Mouse (Mus musculus) left cerebral cortex, postnatal 14 days (tissue): Measurements from ENCODE around the gene Gm45234. TPM values are rescaled to one million over a fixed set of nuclear protein-coding genes. Genes with fewer than 3 reads are reported as not detected.
A peak's percentile ranks its signal among the peaks of the same experiment; 100 is the strongest.

Experiments used
- DNase-seq, 2 experiments: peaks; one replicate each; pipeline ENCODE4 v3.0.0; 2021 to 2022; ENCODE audit warnings: low spot score in 2 of 2, mixed read lengths in 1 of 2
- intact Hi-C: fragments of 180-260 bp; cut with DNase I; formaldehyde crosslinking; loops from one replicate; pipeline ENCODE4 v1.15.1; 2025
- total RNA-seq, 2 experiments: library from RNA; stranded (reverse); gene quantifications; 2 replicates each; pipeline ENCODE4 v1.2.3; 2021

Gm45234 gene
- total RNA-seq, 2 experiments from 2014 or later = not detected

GRCm38 (mm10) chr6:124718703-124719102, 37.1 kb downstream of the Gm45234 start:
- no peak for DNase-seq
- intact Hi-C loops = no loop called here

- intact Hi-C loops = no loop called here
- DNase-seq = no peak
Observed at GRCm38 (mm10) chr6:124717968-124718367, 37.9 kb downstream of the Gm45234 start.

GRCm38 (mm10) chr6:124716864-124717490, 38.8 kb downstream of the Gm45234 start:
- peak in 1 of 2 experiments; percentile 44 for DNase-seq
- intact Hi-C loops = no loop called here

GRCm38 (mm10) chr6:124712918-124713317, 42.9 kb downstream of the Gm45234 start:
- intact Hi-C loops = loop anchor here (2.0 kb wide), 1 partner anchor 28 kb away; the partner anchor contains the start of gene Grcc10

GRCm38 (mm10) chr6:124711824-124712782, 43.7 kb downstream of the Gm45234 start, which contains the start of the genes Emg1 and Phb2:
Gene Emg1 (minus strand): TSS chr6:124712178.
Gene Phb2 (plus strand): TSS chr6:124712336.
- DNase-seq = peak; percentile 98
- intact Hi-C loops = loop anchor here (2.0 kb wide), 1 partner anchor 29 kb away; the partner anchor contains the start of gene Grcc10

More at GRCm38 (mm10) chr6:124712918-124713317, 42.9 kb downstream of the Gm45234 start:
- no peak for DNase-seq

- intact Hi-C loops = no loop called here
- DNase-seq = no peak
Observed at GRCm38 (mm10) chr6:124708289-124708889, 47.4 kb downstream of the Gm45234 start.

- intact Hi-C loops = no loop called here
- DNase-seq = no peak
Observed at GRCm38 (mm10) chr6:124706061-124706627, 49.7 kb downstream of the Gm45234 start.

GRCm38 (mm10) chr6:124704417-124704816, 51.4 kb downstream of the Gm45234 start:
- intact Hi-C loops = loop anchor here (5.0 kb wide), 1 partner anchor 38 kb away; the partner anchor contains the start of gene Grcc10
- no peak for DNase-seq

- intact Hi-C loops = loop anchor here (2.0 to 5.0 kb wide), 2 partner anchors 39 to 41 kb away; partner anchors contain the start of genes Grcc10 and Lpcat3
- no peak for DNase-seq
Observed at GRCm38 (mm10) chr6:124703789-124704188, 52.0 kb downstream of the Gm45234 start.

- peak; percentile 80 to 81 for DNase-seq
- intact Hi-C loops = loop anchor here (2.0 to 5.0 kb wide), 2 partner anchors 40 kb away; partner anchors contain the start of genes Grcc10 and Lpcat3
Observed at GRCm38 (mm10) chr6:124702784-124703103, 53.1 kb downstream of the Gm45234 start.

- intact Hi-C loops = loop anchor here (2.0 to 5.0 kb wide), 2 partner anchors 39 to 40 kb away; partner anchors contain the start of genes Grcc10 and Lpcat3
- no peak for DNase-seq
Observed at GRCm38 (mm10) chr6:124702102-124702783, 53.6 kb downstream of the Gm45234 start.

GRCm38 (mm10) chr6:124701338-124701737, 54.5 kb downstream of the Gm45234 start:
- peak in 1 of 2 experiments; percentile 38 for DNase-seq
- intact Hi-C loops = loop anchor here (5.0 kb wide), 1 partner anchor 41 kb away; the partner anchor contains the start of gene Grcc10

GRCm38 (mm10) chr6:124699962-124700610, 55.7 kb downstream of the Gm45234 start:
- intact Hi-C loops = loop anchor here (5.0 kb wide), 1 partner anchor 42 kb away; the partner anchor contains the start of gene Grcc10
- DNase-seq = peak; percentile 35 to 68

GRCm38 (mm10) chr6:124699366-124699765, 56.5 kb downstream of the Gm45234 start:
- intact Hi-C loops = no loop called here
- no peak for DNase-seq

GRCm38 (mm10) chr6:124698751-124699150, 57.1 kb downstream of the Gm45234 start:
- DNase-seq = no peak
- intact Hi-C loops = no loop called here

- intact Hi-C loops = no loop called here
- DNase-seq = no peak
Observed at GRCm38 (mm10) chr6:124696441-124697150, 59.2 kb downstream of the Gm45234 start.
